Mouse (Mus musculus): Measurements from ENCODE around the gene Il4ra.

Gene Il4ra

GRCm38 (mm10) chr7:125600136-125600535 lies 48.2 kb downstream of the Il4ra start:
- DNase-seq (ENCODE audit: low spot score): no peak

- no peak for DNase-seq (ENCODE audit: low spot score)
These were observed 48.8 kb downstream of the Il4ra start for GRCm38 (mm10) chr7:125600612-125601279.

DNA sequence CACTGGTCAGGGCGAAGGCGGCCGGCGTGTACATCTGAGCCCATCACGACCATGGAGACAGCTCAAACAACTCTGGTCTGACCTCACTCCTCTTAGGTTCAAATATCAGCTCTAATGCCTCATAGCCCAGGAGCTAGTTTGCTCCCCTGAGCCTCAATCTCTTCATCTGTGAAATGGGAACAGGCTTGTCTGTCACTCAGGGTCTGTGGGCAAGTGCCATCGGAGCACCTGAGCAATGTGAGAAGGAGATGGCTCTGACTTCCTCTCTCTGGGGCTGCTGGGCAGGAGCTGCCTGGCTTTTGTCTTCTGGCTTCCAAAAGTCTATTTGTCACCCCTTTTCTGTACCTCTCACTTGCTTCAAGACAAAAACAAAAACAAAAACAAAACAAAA lies 49.4 kb downstream of the Il4ra start:
- DNase-seq (ENCODE audit: low spot score): no peak

DNA sequence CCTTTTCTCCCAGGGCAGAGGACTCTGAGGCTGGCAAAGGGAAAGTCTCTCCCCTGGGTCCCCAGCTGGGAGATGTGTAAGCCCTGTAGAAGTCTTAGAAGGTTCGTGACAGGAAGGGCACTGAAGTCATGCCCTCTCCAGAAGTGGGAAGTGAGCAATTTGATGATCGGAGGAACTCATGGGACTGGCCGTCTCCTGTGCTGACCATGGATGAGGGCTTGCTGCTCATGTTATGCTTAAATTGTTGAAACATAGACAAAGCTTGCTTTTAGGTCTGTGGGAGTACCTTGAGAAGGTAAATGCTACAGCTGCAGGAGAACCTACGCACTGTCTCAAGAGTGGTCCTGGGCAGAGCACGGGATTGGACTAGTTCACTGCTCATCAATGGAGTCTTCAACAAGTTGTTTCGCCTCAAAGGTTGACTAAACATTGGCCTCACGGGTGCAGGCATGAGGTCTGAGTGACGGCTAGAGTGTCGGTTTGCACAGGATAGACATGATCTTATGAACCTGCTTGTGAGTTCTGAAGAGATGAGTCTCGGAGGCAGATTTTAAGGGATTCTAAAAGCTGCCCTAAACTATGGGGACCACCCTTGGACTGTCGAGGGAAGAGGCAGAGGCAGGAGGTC lies 50.0 kb downstream of the Il4ra start:
- no peak for DNase-seq (ENCODE audit: low spot score)

GRCm38 (mm10) chr7:125603185-125603631 lies 51.3 kb downstream of the Il4ra start, which contains the start of gene Il21r:
Gene Il21r, plus strand, starts transcription at chr7:125603429.
- DNase-seq (ENCODE audit: low spot score): no peak

- no peak for DNase-seq (ENCODE audit: low spot score)
These were observed 52.7 kb downstream of the Il4ra start for GRCm38 (mm10) chr7:125604362-125605319.

- no peak for DNase-seq (ENCODE audit: low spot score)
These were observed 53.8 kb downstream of the Il4ra start for GRCm38 (mm10) chr7:125605725-125606139.

DNA sequence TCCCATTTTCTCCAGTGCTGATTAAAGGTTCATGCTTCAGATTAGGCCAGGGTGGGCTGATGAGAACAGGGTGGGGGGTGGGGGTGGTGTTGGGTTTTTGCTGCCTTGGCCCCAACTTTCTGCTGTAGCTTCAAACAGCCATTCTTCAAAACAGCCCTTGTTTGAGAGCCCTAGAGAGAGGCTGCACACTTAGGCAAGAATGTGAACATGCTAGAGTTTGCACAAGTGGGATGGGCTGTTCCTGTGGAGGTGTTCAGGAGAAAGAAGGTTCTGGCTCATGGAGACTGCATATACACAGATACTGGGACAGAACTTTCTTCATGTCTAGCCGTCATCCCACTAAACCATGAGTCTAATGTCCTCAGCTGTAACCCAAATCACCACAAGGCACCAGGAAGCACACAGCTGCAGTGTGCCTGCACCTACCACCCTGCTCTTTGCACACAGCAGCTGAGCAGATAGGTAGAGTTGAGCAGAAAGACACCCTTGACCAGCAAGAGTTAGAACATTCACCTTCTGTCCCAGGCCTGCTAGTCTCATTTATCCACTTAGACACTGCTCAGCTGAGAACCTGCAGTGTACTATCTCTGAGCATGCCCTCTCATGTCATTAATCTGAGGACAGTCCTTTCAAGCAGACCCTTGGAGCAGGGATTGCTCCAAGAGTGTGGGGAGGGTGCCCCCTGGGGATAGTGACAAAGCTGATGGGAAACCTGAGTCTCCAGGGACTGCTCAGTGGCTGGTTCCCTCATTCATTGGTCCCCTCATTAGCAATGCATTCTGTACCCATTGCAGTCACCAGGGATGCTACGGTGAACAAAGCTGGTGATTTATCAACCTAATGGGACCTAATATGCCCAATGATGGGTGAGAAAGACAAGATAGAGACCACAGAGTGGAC lies 54.6 kb downstream of the Il4ra start:
- DNase-seq (ENCODE audit: low spot score): no peak

- DNase-seq (ENCODE audit: low spot score): no peak
These were observed 55.7 kb downstream of the Il4ra start for GRCm38 (mm10) chr7:125607384-125608182.

GRCm38 (mm10) chr7:125608183-125608688 lies 56.3 kb downstream of the Il4ra start:
- DNase-seq (ENCODE audit: low spot score): no peak

DNA sequence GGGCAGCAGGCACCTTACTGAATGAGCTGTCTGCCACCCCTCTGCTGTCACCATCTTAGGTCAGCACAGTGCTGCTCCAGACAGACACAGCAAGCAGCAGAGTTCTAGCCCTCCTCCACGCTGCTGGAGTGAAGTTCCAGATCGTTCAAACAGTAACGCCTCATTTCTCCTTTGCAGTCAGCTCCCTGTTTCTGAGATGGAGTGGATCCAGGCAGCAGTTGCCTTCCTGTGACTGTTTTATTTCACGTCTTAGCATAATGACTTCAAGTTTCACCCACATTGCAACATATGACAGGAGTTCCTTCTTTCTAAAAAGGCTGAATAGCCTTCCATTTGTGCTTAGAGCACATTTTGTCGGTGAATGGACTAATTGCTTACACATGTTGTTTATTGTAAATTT lies 61.7 kb downstream of the Il4ra start:
- DNase-seq (ENCODE audit: low spot score): no peak

- no peak for DNase-seq (ENCODE audit: low spot score)
These were observed 63.5 kb downstream of the Il4ra start for GRCm38 (mm10) chr7:125615453-125615852.

DNA sequence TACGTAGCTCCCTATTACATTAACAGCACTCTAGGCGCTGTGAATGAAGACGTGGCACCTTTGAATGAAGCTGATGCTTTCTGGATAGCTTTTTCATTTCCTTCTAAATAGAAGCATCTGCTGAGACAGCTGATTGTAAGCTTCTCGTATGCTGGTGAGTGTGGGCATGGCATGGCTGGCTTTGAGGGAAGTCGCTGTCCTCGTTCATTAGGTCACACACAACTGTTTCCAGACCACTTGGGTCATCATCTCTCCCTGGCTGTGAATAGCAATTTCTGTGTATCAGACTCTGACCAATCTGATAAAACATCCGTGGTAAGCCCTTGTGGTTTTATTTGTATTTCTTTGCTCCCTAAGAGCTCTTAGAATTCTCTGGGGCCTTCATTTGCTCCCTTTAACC lies 66.1 kb downstream of the Il4ra start:
- no peak for DNase-seq (ENCODE audit: low spot score)

DNA sequence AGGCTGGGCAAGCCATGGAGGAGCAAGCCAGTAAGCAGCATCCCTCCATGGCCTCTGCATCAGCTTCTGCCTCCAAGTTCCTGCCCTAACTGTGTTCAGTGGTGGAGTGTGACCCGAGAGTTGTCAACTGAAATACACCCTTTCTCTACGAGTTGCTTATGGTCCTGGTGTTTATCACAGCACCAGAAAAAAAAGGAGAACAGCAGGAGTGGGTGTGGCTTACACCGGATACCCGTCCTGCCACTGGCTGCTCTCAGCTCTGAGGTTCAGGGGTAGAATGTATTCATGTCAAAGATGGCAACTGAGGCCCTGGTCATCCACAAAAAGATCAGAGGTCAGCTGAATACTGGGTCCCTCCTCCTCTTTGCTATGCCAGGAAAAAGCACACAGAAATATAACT lies 68.2 kb downstream of the Il4ra start:
- no peak for DNase-seq (ENCODE audit: low spot score)

DNA sequence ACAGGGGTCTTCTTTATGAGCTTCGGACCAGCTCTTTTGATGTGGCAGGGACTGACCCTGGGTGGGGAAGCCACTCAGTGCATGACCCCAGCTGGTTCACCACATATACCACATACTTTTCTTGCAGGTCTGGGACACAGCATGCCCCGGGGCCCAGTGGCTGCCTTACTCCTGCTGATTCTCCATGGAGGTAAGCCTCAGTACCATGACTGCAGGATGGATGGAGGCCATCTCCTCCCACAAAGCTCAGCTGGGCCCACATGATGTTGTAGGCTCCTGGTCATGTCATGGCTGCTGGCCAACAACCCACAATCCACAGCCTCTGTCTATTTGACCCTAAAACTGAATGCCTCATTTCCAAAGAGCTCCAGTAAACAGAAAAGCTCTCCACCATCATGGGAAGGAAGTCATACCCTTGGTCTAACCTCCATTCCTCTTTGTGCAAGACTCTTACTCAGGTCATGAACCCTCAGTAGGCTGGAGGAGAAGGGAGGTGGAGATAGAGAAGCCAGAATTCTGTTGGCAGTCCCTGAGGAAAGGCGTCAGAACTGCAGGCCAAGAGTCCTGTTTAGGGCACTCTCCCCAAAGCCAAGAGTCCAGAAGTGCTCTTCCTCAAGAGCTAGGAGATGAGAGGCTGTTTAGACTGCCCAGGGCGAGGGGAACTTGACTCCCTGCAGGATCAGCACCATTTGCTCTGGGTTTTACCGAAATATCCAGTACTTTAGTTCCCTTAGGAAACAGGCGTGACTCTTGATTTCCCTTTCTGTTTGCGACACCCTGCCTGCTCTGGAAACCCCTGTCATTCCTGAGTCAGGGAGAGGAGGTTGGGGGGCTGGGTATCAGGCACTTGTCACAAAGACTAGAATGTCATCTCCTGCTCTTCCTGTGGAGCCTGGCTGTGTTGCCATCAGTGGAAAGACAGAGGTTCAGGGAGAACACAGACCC lies 71.1 kb downstream of the Il4ra start:
- DNase-seq (ENCODE audit: low spot score): no peak

GRCm38 (mm10) chr7:125625219-125625618 lies 73.3 kb downstream of the Il4ra start:
- DNase-seq (ENCODE audit: low spot score): no peak

DNA sequence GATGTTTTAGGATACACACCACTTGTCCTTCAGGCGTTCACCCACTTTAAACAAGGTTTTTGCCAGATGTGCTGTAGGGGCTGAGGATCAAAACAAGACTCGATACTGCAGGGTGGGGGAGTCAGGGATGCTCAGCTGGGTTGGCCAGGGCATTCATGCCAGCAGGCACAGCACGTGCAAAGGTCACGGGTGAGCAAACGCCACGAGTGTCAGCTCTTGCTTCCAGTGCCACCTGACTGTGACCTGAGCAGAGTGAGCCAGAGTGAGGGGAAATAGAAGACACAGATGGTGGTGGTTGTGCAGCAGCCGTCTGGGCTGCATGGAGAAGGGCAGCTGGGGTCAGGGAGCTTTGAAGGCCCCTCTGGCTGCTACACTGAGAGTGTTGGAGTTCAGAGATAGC lies 73.9 kb downstream of the Il4ra start:
- DNase-seq (ENCODE audit: low spot score): no peak
